Mouse (Mus musculus) CH12.LX (cell line): ENCODE measurements at regions not wholly inside any gene's neighbourhood (a gene's known extent, or its start where the extent isn't known, plus 50 kb on each side); places are given as distances from the start of the nearest gene placed in this dataset.

Source experiments
- BHLHE40 ChIP-seq: IDR thresholded peaks from 2 replicates; pipeline ENCODE4 v1.6.1; 2011; ENCODE audit warnings: mild to moderate bottlenecking, low read depth, low read length, improper control_type of control experiment
- CTCF ChIP-seq, 2 experiments: IDR thresholded peaks in 1 of 2; conservative IDR thresholded peaks in 1 of 2; 2 replicates each; pipeline ENCODE4 v1.5.1; 2011 to 2012; ENCODE audit warnings: low read depth in 2 of 2, low read length in 2 of 2, improper control_type of control experiment in 1 of 2, inconsistent platforms in 1 of 2, mild to moderate bottlenecking in 1 of 2, moderate library complexity in 1 of 2
- HCFC1 ChIP-seq: IDR thresholded peaks from 2 replicates; pipeline ENCODE4 v1.6.1; 2012; ENCODE audit warnings: low read depth, mild to moderate bottlenecking, inconsistent platforms, low read length, improper control_type of control experiment
- KAT2A ChIP-seq: IDR thresholded peaks from 2 replicates; pipeline ENCODE4 v1.6.1; 2012; ENCODE audit warnings: low read length, improper control_type of control experiment, inconsistent platforms; ENCODE audit not compliant: insufficient replicate concordance
- MAX ChIP-seq: IDR thresholded peaks from 2 replicates; pipeline ENCODE4 v1.6.1; 2011; ENCODE audit warnings: low read length, improper control_type of control experiment
- MEF2A ChIP-seq: IDR thresholded peaks from 2 replicates; pipeline ENCODE4 v1.6.1; 2014; ENCODE audit warnings: low read depth, mild to moderate bottlenecking, inconsistent platforms, low read length, improper control_type of control experiment, borderline replicate concordance
- POLR2AphosphoS2 ChIP-seq: IDR thresholded peaks from 2 replicates; pipeline ENCODE4 v1.6.1; 2011; ENCODE audit warnings: low read depth, low read length, improper control_type of control experiment
- USF1 ChIP-seq: IDR thresholded peaks from 2 replicates; pipeline ENCODE4 v1.6.1; 2014; ENCODE audit warnings: low read depth, mild to moderate bottlenecking, inconsistent platforms, low read length, improper control_type of control experiment
- USF2 ChIP-seq: conservative IDR thresholded peaks from 2 replicates; pipeline ENCODE4 v1.6.1; 2011; ENCODE audit warnings: low read depth, low read length, improper control_type of control experiment
- ZC3H11A ChIP-seq: IDR thresholded peaks from 2 replicates; pipeline ENCODE4 v1.6.1; 2012; ENCODE audit warnings: low read depth, mild to moderate bottlenecking, inconsistent platforms, low read length, improper control_type of control experiment

GRCm38 (mm10) chr6:6689241-6689640 is 110.8 kb upstream of the Sem1 start:
- TF ChIP-seq USF1 (no peak), ZC3H11A (no peak), MAX (no peak), KAT2A (no peak), USF2 (no peak), POLR2AphosphoS2 (no peak), MEF2A (no peak), BHLHE40 (no peak), CTCF (conservative IDR thresholded peaks at IDR 0.05 in 1 of 2, IDR thresholded peaks at IDR 0.05 in 1 of 2; ENCODE audit: low read depth in 2 of 2, low read length in 2 of 2) (no peak), HCFC1 (no peak)
